Mouse (Mus musculus) regulatory T cell (primary cell): ENCODE data around the gene Fgfr2.
"Not testable (repeated sequence)": the region's sequence is repeated elsewhere in the genome, so short reads cannot be mapped to it uniquely, and the experiment has no call there.

Experiments used
- in situ Hi-C: fragments of 300-600 bp; cut with MboI, MseI; formaldehyde crosslinking; loops from one replicate; pipeline ENCODE4 v1.15.1; 2025; ENCODE audit warnings: high pct_unique_total_duplicates

Gene Fgfr2

DNA sequence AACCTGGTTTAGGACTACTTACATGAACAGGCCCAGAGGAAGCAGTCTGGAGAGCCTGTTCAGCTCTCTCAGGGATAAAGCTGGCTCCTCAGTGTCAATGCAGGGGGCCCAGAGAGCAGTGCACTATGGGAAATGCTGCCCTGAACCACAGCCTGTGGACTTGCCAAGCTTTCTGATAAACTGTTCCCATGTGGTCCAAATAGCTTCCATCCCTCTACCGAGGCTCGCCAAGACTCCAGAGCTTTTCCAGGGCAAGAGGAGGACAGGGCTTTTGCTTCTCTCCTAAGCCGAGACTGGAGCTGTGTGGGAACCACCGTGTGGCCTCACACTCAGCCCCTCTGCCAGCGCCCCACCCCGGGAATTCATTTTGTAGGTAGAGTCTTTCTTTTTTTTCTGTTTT is 2444.7 kb downstream of the Fgfr2 start:
- in situ Hi-C loops: no loop called here

GRCm38 (mm10) chr7:130677541-130678274 is 2445.4 kb downstream of the Fgfr2 start:
- in situ Hi-C loops: no loop called here

GRCm38 (mm10) chr7:130676885-130677540 is 2446.1 kb downstream of the Fgfr2 start:
- in situ Hi-C loops: no loop called here

DNA sequence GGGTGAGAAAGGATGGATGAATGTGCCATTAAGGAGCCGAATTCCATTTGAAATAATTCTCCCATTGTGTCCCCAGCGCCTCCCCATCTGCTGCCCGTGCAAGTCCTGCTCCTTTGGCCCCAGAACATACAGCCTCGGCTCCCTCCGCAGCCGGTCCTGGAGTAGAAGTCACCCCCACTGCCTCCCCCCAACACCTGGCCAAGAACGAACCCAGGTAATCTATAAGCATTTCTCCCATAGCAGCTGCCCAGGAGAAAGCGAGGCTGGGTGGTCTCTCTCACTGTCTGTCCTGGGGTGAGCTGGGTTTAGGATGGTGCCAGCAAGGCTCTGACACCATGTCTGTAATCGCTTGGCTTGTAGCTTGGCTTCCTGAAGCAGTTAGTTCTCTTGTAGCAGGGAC is 2448.6 kb downstream of the Fgfr2 start:
- in situ Hi-C loops: no loop called here

DNA sequence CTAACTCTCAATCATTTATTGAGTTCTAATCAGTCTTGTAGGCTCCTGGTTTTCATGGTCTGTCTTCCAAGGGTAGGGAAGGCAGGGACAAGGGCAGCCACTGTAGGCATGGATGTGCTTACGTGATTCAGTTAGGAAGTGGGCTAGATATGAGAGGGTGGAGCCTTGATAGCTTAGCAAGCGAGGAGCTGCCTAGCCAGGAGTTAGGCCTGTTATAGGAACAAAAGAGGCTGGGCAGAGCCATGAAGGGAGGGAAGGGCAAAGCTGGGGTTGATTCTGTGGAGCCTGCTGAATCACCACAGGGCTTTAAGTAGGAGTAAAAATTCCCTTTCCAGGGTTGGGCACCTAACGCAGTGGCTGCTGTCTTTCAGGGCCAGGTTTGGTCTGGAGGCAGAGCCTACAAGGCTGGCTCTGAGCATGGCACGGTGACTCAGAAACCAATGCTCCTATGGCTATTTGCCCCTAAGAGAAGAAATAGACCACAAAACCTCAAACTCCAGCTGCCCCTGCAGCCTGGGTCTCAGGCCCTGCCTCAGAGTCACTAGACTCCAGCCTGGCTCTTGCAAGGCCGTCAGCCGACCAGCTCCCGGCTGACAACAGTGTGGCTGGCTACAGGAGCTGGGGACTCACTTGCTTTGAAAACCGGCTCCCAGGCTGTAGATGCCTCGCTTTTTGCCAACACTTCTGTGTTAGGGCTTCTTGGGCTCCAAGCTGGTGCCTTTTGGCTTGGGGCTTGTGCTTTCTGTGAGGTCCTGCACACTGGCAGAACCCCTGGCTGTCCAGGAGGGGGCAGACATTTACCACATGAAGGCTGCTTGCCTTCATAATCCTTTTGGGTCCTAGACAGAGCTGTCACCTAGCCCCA is 2449.7 kb downstream of the Fgfr2 start:
- in situ Hi-C loops: no loop called here

GRCm38 (mm10) chr7:130671301-130671700 is 2451.8 kb downstream of the Fgfr2 start:
- in situ Hi-C loops: no loop called here

DNA sequence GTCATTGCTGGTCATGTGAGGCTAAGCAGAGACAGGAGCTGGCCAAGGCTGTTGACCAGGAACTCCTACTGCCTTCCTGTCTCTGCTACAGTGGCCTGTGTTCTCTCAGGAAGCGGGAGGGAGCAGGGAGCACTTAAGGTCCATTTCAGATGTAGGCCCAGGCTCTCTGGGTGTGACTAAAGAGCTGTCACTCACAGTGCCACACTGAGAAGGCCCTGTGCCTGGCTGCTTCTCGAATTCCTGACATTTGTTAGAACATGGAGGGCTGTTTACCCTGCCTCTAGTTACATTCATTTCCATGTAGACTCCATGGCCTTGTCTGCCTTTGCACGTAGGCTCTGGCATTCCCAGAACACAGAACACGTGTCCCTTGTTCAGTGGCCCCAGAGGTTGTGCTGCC is 2452.8 kb downstream of the Fgfr2 start:
- in situ Hi-C loops: no loop called here

DNA sequence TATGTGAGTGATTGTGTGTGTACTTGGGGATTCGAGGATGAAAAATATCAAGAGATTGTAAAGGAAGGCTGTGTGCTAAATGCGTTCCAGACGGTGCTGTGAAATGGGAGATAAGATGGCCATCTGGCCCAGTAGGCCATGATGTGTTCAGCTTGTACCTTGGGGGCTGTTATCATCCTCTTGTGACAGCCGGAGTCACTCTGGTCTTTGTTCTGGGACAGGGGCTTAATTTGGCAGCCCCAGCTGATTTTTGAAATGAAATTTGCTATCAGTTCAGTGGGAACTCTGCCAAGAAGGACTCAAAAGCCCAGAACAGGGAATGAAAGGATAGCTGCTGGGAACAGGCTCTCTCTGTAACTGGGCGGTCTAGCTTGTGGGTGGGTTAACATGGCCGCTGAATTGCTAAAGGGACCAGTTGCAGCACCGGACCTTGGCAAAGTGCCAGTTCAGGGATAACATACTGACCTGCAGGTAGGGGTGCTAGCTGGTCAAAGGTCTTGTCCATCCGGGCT is 2453.7 kb downstream of the Fgfr2 start:
- in situ Hi-C loops: no loop called here

DNA sequence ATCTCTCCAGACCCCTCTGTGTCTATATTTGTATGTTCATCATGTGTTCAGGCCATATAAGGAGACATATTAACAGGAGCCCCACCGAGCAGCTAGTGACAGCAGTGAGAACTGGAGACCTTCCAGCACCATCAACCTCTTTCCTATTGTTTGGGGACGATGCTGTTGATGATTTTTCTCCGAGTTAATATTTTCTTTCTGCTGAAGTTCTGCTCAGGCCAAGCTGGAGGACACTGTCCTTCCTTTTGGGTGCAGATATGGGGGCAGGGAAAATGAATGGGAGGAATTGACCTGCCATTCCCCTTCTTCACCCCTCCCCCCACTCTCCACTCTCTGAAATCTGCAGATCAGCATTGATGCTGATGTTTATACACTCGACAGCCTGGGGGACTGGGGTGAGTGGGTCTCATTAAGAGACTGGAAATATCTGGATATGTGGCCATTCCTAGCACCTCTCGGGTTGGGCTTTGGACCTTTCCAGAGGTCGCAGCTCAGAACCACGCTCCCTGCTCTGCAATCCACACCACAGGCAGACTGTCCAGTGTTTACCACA is 2454.3 kb downstream of the Fgfr2 start:
- in situ Hi-C loops: no loop called here

- in situ Hi-C loops: not testable (repeated sequence)
Observed at GRCm38 (mm10) chr7:130668013-130668412, 2455.1 kb downstream of the Fgfr2 start.

- in situ Hi-C loops: no loop called here
Observed at GRCm38 (mm10) chr7:130665358-130665757, 2457.8 kb downstream of the Fgfr2 start.

DNA sequence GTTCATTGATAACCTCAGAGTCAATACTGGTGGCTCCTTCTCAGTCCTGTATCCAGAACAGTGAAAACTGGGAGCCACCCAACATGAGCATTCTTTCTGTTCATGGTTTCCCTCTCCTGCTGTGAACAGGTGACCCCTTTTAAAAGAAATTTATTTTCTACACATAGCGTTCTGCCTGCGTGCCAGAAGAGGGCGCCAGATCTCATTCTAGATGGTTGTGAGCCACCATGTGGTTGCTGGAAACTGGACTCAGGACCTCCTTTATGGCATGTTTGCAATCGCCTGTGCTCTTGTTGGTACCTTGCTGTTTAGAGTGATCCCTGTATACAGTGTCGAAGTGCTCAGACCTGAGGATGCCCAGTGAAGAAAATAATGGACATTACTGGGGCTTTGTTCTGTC is 2458.5 kb downstream of the Fgfr2 start:
- in situ Hi-C loops: no loop called here

- in situ Hi-C loops: no loop called here
Observed at GRCm38 (mm10) chr7:130664037-130664436, 2459.1 kb downstream of the Fgfr2 start.

- in situ Hi-C loops: no loop called here
Observed at GRCm38 (mm10) chr7:130662869-130663268, 2460.3 kb downstream of the Fgfr2 start.

DNA sequence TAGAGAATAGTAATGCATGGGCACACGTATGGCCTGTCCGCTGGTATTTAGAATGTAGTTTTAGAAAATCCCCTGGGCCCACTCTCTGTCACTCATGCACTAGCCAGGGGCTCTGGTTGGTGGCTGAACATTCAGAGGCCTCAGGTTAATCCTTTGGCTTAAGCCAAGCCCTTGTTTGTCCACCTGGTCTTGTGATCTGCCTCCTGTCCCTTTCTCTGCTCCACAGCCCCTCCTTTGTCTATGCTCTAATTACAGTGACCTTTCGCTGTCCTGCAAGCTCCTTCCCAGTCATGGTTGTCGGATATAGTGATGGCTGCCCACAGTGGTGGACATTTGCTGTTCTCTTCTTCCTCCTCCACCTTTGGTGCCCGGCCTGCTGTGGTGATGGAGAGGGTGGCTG is 2460.9 kb downstream of the Fgfr2 start:
- in situ Hi-C loops: no loop called here

DNA sequence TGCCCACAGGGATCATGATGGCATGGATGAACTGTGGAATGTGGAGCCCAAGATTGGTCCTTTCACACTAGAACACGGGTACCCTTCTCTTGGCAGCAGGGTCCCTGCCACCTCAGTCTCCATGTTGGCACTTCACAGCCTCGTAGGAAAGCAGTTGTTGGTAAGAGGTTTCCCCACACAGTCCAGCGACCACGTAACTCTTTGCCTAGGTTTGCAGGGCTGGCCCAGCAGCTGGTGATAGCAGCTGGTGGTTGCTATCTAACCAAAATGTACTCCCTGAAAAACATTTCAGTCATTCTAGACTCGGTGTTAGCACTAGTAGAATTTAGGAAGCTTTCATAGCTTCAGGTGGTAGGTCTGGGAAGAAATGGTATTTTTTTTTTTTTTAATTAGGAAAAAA is 2464.0 kb downstream of the Fgfr2 start:
- in situ Hi-C loops: no loop called here

- in situ Hi-C loops: no loop called here
Observed at GRCm38 (mm10) chr7:130657751-130658150, 2465.4 kb downstream of the Fgfr2 start.

- in situ Hi-C loops: no loop called here
Observed at GRCm38 (mm10) chr7:130656965-130657364, 2466.2 kb downstream of the Fgfr2 start.

- in situ Hi-C loops: no loop called here
Observed at GRCm38 (mm10) chr7:130654562-130654961, 2468.6 kb downstream of the Fgfr2 start.

- in situ Hi-C loops: no loop called here
Observed at GRCm38 (mm10) chr7:130653036-130653555, 2470.1 kb downstream of the Fgfr2 start.

DNA sequence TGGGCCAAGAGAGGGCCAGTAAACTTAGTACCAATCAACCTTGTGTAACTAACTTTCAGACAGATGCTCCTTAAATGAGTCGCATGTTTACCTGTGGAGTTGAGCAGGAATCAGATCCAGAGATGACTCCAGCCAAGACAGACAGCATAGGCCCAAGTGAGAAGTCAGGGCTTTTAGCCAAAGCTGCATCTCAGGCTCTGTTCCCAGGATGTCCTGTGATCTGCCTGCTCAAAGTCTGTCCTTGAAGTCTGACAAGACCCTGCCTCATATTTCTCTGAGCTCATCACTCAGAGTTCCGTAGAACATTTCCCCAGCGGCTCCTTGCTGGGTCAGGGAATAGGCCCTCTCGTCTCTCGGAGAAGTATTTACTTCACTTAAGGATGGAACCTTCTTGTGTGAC is 2472.5 kb downstream of the Fgfr2 start:
- in situ Hi-C loops: no loop called here

DNA sequence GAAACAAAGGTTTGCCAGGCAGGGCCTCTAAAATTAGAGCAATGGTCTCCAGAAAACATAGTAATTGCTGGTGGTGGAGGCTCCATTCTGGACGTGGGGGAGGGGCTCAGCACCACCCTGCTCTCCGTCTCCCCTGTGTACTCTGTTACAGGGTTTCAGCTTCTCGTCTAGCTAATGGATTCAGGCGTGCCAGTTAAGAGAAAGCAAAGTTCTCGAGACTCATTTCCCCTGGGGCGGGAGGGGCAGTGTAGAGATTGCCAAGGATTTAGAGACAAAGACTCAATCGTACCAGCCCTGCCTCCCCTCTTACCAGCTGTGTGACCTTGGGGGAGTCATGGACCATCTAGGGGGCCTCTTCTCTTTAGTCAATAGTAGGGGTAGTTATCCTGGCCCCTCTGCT is 2473.9 kb downstream of the Fgfr2 start:
- in situ Hi-C loops: loop anchor here (5.0 to 25.0 kb wide), 2 partner anchors 718 to 913 kb away; partner anchors contain the start of gene Bub3
